Mouse (Mus musculus) hindbrain, embryonic 11.5 days (tissue): ENCODE data around the gene Gm525. TPM values are rescaled to one million over a fixed set of nuclear protein-coding genes. Genes with fewer than 3 reads are reported as not detected.
A peak's percentile ranks its signal among the peaks of the same experiment; 100 is the strongest.

ENCODE experiments used
- ATAC-seq: fragments of 200-750 bp; cut with Nextera tagmentation; 2 replicates; pipeline ENCODE4 v1.8.0; 2017; ENCODE audit warnings: mild to moderate bottlenecking, moderate TSS enrichment, moderate library complexity; ENCODE audit not compliant: low FRiP score
- DNase-seq: peaks from one replicate; pipeline ENCODE4 v3.0.0-alpha.2; 2015; ENCODE audit warnings: low spot score
- H3K27ac ChIP-seq: fragments of 300-500 bp; sonication (generic); 2 replicates; pipeline ENCODE4 v1.5.1; 2014; ENCODE audit warnings: mild to moderate bottlenecking, low read depth, low read length
- H3K27me3 ChIP-seq: fragments of 300-500 bp; sonication (generic); 2 replicates; pipeline ENCODE4 v1.6.1; 2014; ENCODE audit warnings: mild to moderate bottlenecking, low read length, moderate library complexity, mixed read lengths; ENCODE audit not compliant: control insufficient read depth, insufficient read depth
- H3K36me3 ChIP-seq: fragments of 300-500 bp; sonication (generic); 2 replicates; pipeline ENCODE4 v1.6.1; 2014; ENCODE audit warnings: mild to moderate bottlenecking, low read length, moderate library complexity, mixed read lengths; ENCODE audit not compliant: control insufficient read depth, insufficient read depth
- H3K4me1 ChIP-seq: fragments of 300-500 bp; sonication (generic); replicated peaks from 2 replicates; pipeline ENCODE4 v1.6.1; 2014; ENCODE audit warnings: low read length, mixed read lengths; ENCODE audit not compliant: control insufficient read depth, insufficient read depth
- H3K4me2 ChIP-seq: fragments of 300-500 bp; sonication (generic); replicated peaks from 2 replicates; pipeline ENCODE4 v1.6.1; 2014; ENCODE audit warnings: mild to moderate bottlenecking, low read depth, low read length
- H3K4me3 ChIP-seq: fragments of 300-500 bp; sonication (generic); 2 replicates; pipeline ENCODE4 v1.5.1; 2014; ENCODE audit warnings: low read depth, low read length
- H3K9ac ChIP-seq: fragments of 300-500 bp; sonication (generic); 2 replicates; pipeline ENCODE4 v1.6.1; 2014; ENCODE audit warnings: low read depth, low read length
- H3K9me3 ChIP-seq: fragments of 300-500 bp; sonication (generic); 2 replicates; pipeline ENCODE4 v1.6.1; 2016; ENCODE audit warnings: low read length; ENCODE audit not compliant: control insufficient read depth
- WGBS: fragments of 180-500 bp; shearing (Covaris S2); extraction: QIAGEN DNeasy Blood & Tissue Kit; methylation state at CpG from one replicate; pipeline ENCODE4 v1.1.7; 2014; 5-methylcytosine and 5-hydroxymethylcytosine counted together
- polyA plus RNA-seq: library from polyadenylated mRNA; unstranded; fragments of >200 nt; fragmentation: Nextera tagmentation; extraction: Ambion mirVana; gene quantifications from 2 replicates; pipeline ENCODE4 v1.2.1, GENCODE M21; 2014

Gm525 gene
- polyA plus RNA-seq, 1 experiment from 2014 or later = not detected

GRCm38 (mm10) chr11:89067301-89067822 is 6.3 kb upstream of the Gm525 start:
- H3K36me3 ChIP-seq = no peaks in the 10 kb centered on the region
- WGBS = 55% methylated on average over 6 of the region's 6 CpGs
- no peak for DNase-seq
- no peaks in the 10 kb centered on the region for H3K27me3 ChIP-seq
- H3K4me3 ChIP-seq = no peak overlapping the region
- ATAC-seq = no peak
- no peak overlapping the region for H3K27ac ChIP-seq
- no peaks in the 10 kb centered on the region for H3K4me1 ChIP-seq
- no peak overlapping the region for H3K4me2 ChIP-seq
- no peaks in the 10 kb centered on the region for H3K9me3 ChIP-seq
- no peak overlapping the region for H3K9ac ChIP-seq

- Histone ChIP-seq H3K4me2 (no peak overlapping the region), H3K4me3 (no peak overlapping the region), H3K4me1 (no peaks in the 10 kb centered on the region), H3K9ac (no peak overlapping the region), H3K27ac (no peak overlapping the region), H3K9me3 (no peaks in the 10 kb centered on the region), H3K27me3 (no peaks in the 10 kb centered on the region), H3K36me3 (no peaks in the 10 kb centered on the region)
- no peak for ATAC-seq
- DNase-seq = no peak
- 70% methylated on average over 11 of the region's 11 CpGs for WGBS
These were observed 5.7 kb upstream of the Gm525 start for GRCm38 (mm10) chr11:89067871-89068490.

- WGBS = 93% methylated on average over 14 of the region's 14 CpGs
- Histone ChIP-seq H3K9ac (no peak overlapping the region), H3K4me3 (no peak overlapping the region), H3K36me3 (no peaks in the 10 kb centered on the region), H3K27ac (no peak overlapping the region), H3K9me3 (no peaks in the 10 kb centered on the region), H3K4me2 (no peak overlapping the region), H3K27me3 (no peaks in the 10 kb centered on the region), H3K4me1 (no peaks in the 10 kb centered on the region)
- ATAC-seq (no peak), DNase-seq (no peak)
These were observed 5.0 kb upstream of the Gm525 start for GRCm38 (mm10) chr11:89068649-89069048.

- no peak overlapping the region for H3K27ac ChIP-seq
- H3K9me3 ChIP-seq = no peaks in the 10 kb centered on the region
- H3K4me2 ChIP-seq = no peak overlapping the region
- H3K36me3 ChIP-seq = no peaks in the 10 kb centered on the region
- WGBS = 29% methylated on average over 6 of the region's 6 CpGs
- no peaks in the 10 kb centered on the region for H3K4me1 ChIP-seq
- no peaks in the 10 kb centered on the region for H3K27me3 ChIP-seq
- ATAC-seq (no peak), DNase-seq (peak; percentile 76)
- no peak overlapping the region for H3K4me3 ChIP-seq
- no peak overlapping the region for H3K9ac ChIP-seq
These were observed 4.3 kb upstream of the Gm525 start for GRCm38 (mm10) chr11:89069303-89069702.

GRCm38 (mm10) chr11:89071522-89071921 is 2.1 kb upstream of the Gm525 start:
- no peak overlapping the region for H3K4me2 ChIP-seq
- DNase-seq = no peak
- 66% methylated on average over 5 of the region's 5 CpGs for WGBS
- H3K4me1 ChIP-seq = no peaks in the 10 kb centered on the region
- no peaks in the 10 kb centered on the region for H3K27me3 ChIP-seq
- no peaks in the 10 kb centered on the region for H3K9me3 ChIP-seq
- ATAC-seq = no peak
- no peaks in the 10 kb centered on the region for H3K36me3 ChIP-seq
- no peak overlapping the region for H3K9ac ChIP-seq
- no peak overlapping the region for H3K27ac ChIP-seq
- H3K4me3 ChIP-seq = no peak overlapping the region

- no peak overlapping the region for H3K9ac ChIP-seq
- no peaks in the 10 kb centered on the region for H3K4me1 ChIP-seq
- H3K27me3 ChIP-seq = no peaks in the 10 kb centered on the region
- no peaks in the 10 kb centered on the region for H3K9me3 ChIP-seq
- H3K36me3 ChIP-seq = no peaks in the 10 kb centered on the region
- H3K4me3 ChIP-seq = no peak overlapping the region
- DNase-seq = no peak
- ATAC-seq = no peak
- 75% methylated on average over 19 of the region's 19 CpGs for WGBS
- H3K27ac ChIP-seq = no peak overlapping the region
- no peak overlapping the region for H3K4me2 ChIP-seq
These were observed 1.3 kb downstream of the Gm525 start for GRCm38 (mm10) chr11:89074783-89075413.

- H3K27me3 ChIP-seq = no peaks in the 10 kb centered on the region
- WGBS = 85% methylated on average over 4 of the region's 4 CpGs
- no peaks in the 10 kb centered on the region for H3K9me3 ChIP-seq
- H3K27ac ChIP-seq = no peak overlapping the region
- DNase-seq (no peak), ATAC-seq (no peak)
- H3K4me2 ChIP-seq = no peak overlapping the region
- no peak overlapping the region for H3K4me3 ChIP-seq
- H3K4me1 ChIP-seq = no peaks in the 10 kb centered on the region
- no peak overlapping the region for H3K9ac ChIP-seq
- no peaks in the 10 kb centered on the region for H3K36me3 ChIP-seq
These were observed 2.8 kb downstream of the Gm525 start for GRCm38 (mm10) chr11:89076370-89076821.

- H3K9me3 ChIP-seq = no peaks in the 10 kb centered on the region
- H3K4me3 ChIP-seq = no peak overlapping the region
- no peaks in the 10 kb centered on the region for H3K36me3 ChIP-seq
- no peak for ATAC-seq
- no peak overlapping the region for H3K27ac ChIP-seq
- DNase-seq = no peak
- H3K27me3 ChIP-seq = no peaks in the 10 kb centered on the region
- 91% methylated on average over 8 of the region's 8 CpGs for WGBS
- no peak overlapping the region for H3K4me2 ChIP-seq
- H3K9ac ChIP-seq = no peak overlapping the region
- no peaks in the 10 kb centered on the region for H3K4me1 ChIP-seq
These were observed 4.0 kb downstream of the Gm525 start for GRCm38 (mm10) chr11:89077601-89078000.

- no peak for DNase-seq
- no peaks in the 10 kb centered on the region for H3K36me3 ChIP-seq
- H3K4me3 ChIP-seq = no peak overlapping the region
- H3K27ac ChIP-seq = no peak overlapping the region
- no peak for ATAC-seq
- no peaks in the 10 kb centered on the region for H3K4me1 ChIP-seq
- H3K27me3 ChIP-seq = no peaks in the 10 kb centered on the region
- no peaks in the 10 kb centered on the region for H3K9me3 ChIP-seq
- WGBS = 90% methylated on average over 3 of the region's 3 CpGs
- no peak overlapping the region for H3K4me2 ChIP-seq
- H3K9ac ChIP-seq = no peak overlapping the region
These were observed 4.7 kb downstream of the Gm525 start for GRCm38 (mm10) chr11:89078305-89078704.
